Mouse (Mus musculus) stomach, embryonic 16.5 days (tissue): Measurements from ENCODE around the gene Kyat3. TPM values are rescaled to one million over a fixed set of nuclear protein-coding genes. Genes with fewer than 3 reads are reported as not detected.
"Not testable (repeated sequence)": the region's sequence is repeated elsewhere in the genome, so short reads cannot be mapped to it uniquely, and the experiment has no call there.

ENCODE experiments used
- ATAC-seq: fragments of 200-750 bp; cut with Nextera tagmentation; 2 replicates; pipeline ENCODE4 v1.8.0; 2017; ENCODE audit warnings: moderate number of reproducible peaks, moderate TSS enrichment; ENCODE audit not compliant: insufficient read depth, low FRiP score
- H3K27ac ChIP-seq: fragments of 300-500 bp; sonication (generic); 2 replicates; pipeline ENCODE4 v1.5.1; 2014; ENCODE audit warnings: low read length
- H3K27me3 ChIP-seq: fragments of 300-500 bp; sonication (generic); 2 replicates; pipeline ENCODE4 v1.6.1; 2014; ENCODE audit warnings: low read length, control low read depth, mixed read lengths; ENCODE audit not compliant: control insufficient read depth, insufficient read depth
- H3K36me3 ChIP-seq: fragments of 300-500 bp; sonication (generic); 2 replicates; pipeline ENCODE4 v1.6.1; 2014; ENCODE audit warnings: low read length; ENCODE audit not compliant: control insufficient read depth, insufficient read depth
- H3K4me1 ChIP-seq: fragments of 300-500 bp; sonication (generic); 2 replicates; pipeline ENCODE4 v1.6.1; 2014; ENCODE audit warnings: low read length, control low read depth, mixed read lengths; ENCODE audit not compliant: control insufficient read depth, insufficient read depth
- H3K4me2 ChIP-seq: fragments of 300-500 bp; sonication (generic); 2 replicates; pipeline ENCODE4 v1.6.1; 2014; ENCODE audit warnings: low read depth, low read length, mixed read lengths
- H3K4me3 ChIP-seq: fragments of 300-500 bp; sonication (generic); replicated peaks from 2 replicates; pipeline ENCODE4 v1.5.1; 2014; ENCODE audit warnings: mild to moderate bottlenecking, low read length
- H3K9ac ChIP-seq: fragments of 300-500 bp; sonication (generic); 2 replicates; pipeline ENCODE4 v1.6.1; 2014; ENCODE audit warnings: low read length
- H3K9me3 ChIP-seq: fragments of 300-500 bp; sonication (generic); replicated peaks from 2 replicates; pipeline ENCODE4 v1.6.1; 2016; ENCODE audit warnings: low read length, control low read depth; ENCODE audit not compliant: control insufficient read depth
- WGBS: fragments of 180-500 bp; shearing (Covaris S2); extraction: QIAGEN DNeasy Blood & Tissue Kit; methylation state at CpG from one replicate; pipeline ENCODE4 v1.1.7; 2014; 5-methylcytosine and 5-hydroxymethylcytosine counted together
- polyA plus RNA-seq: library from polyadenylated mRNA; unstranded; fragments of >200 nt; fragmentation: Nextera tagmentation; extraction: Ambion mirVana; gene quantifications from 2 replicates; pipeline ENCODE4 v1.2.1, GENCODE M21; 2015

The Kyat3 gene
- polyA plus RNA-seq, 1 experiment from 2014 or later = 17.4 TPM

DNA sequence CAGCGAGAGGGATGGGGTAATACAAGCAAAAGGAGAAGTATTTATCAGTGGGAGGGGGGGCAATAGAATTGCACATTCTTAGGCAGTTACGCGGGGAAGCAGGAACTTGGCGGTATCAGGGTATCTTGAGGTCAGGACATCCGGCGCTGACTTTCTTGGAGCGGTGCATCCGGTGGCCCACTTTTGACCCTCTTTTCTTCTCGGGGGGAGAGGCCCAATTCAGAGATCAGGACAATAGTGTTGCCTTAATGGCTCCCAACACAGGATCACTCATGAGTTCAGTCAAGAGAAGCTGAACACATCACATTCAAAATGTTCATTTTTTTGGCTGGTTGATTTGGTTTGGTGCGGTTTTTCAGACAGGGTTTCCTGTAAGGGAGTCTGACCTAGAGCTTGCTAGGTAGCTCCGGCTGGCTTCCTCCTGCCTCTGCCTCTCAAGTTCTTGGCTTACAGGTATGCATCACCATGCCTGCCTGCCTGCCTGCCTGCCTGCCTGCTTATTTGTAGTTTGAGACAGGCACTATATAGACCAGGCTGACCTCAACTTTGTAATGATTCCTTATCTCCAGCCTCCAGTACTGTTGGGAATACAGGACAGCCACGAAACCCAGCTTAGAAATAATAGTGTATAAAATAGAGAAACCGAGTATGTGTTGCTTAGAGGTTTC lies 7.5 kb downstream of the Kyat3 start:
- WGBS = 81% methylated on average over 13 of the region's 13 CpGs
- H3K36me3 ChIP-seq, H3K4me2 ChIP-seq, ATAC-seq, H3K27ac ChIP-seq, H3K9me3 ChIP-seq, H3K27me3 ChIP-seq, H3K4me1 ChIP-seq, H3K4me3 ChIP-seq, H3K9ac ChIP-seq: not testable (repeated sequence)

DNA sequence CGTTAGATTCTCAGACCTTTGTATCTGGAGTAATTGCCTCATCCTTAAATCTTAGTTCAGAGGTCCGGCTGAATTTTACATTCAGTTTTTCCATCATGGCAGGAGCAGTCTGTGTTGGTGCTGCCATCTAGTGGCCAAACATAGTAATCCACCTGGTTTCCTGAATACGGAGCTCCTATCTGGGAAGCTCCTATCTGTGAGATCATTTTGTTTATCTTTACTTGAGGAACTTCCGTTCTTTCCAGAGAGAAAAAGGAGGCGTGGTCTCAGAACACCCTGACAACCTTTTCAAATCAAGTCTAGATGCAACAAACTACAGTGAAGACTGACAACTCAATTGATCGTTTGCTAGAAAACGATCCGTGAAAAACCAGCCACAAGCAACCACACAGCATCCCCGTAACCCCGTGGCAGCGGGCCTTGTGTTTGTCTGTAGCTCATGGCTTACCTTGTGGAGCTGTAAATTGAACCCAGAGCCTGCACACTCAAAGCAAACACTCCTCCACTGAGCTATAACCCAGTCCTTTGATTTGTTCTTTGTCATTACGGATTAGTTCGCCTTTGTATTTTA lies 8.1 kb downstream of the Kyat3 start:
- WGBS = 42% methylated on average over 13 of the region's 13 CpGs
- no peak overlapping the region for H3K27ac ChIP-seq
- H3K36me3 ChIP-seq = no peaks in the 10 kb centered on the region
- H3K9me3 ChIP-seq = no peaks in the 10 kb centered on the region
- no peak overlapping the region for H3K4me2 ChIP-seq
- ATAC-seq = peak; percentile 24; the same call in 1 of the 2 replicates
- H3K9ac ChIP-seq = no peak overlapping the region
- no peaks in the 10 kb centered on the region for H3K4me1 ChIP-seq
- H3K27me3 ChIP-seq = no peaks in the 10 kb centered on the region
- no peak overlapping the region for H3K4me3 ChIP-seq

DNA sequence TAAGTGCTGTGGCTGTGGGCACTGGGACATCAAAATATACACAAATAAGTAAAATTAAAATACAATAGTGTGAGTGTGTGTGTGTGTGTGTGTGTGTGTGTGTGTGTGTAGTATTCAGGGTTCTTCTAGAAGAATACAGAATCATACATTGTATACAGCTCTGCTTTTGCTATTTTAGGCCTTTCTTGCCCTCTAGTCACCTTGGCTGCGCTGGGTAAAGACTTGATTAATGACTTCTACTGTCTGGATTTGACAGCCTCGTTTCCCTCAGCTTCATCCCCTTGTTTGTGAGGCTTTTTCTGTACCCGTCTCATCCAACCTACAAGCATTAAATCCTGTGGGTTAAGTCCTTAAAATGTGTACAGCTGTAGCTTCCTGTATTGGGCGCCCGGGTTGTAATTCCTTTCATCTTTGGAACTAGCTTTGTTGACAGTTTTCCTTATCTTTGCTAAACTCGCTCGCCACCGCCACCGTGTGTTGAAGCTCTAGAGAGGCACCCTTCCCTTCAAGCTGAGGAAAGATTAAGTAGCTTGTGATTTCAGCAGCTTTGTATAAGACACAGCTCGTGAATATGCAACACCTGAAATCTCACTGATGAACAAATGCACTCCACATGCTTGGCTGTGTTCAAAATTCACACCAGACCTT lies 9.6 kb downstream of the Kyat3 start:
- Histone ChIP-seq H3K9me3 (no peaks in the 10 kb centered on the region), H3K4me1 (no peaks in the 10 kb centered on the region), H3K36me3 (no peaks in the 10 kb centered on the region), H3K9ac (no peak overlapping the region), H3K27me3 (no peaks in the 10 kb centered on the region), H3K4me3 (no peak overlapping the region), H3K4me2 (0 out of 2 replicates have a peak overlapping the region, but pooled peaks have one; percentile 32), H3K27ac (no peak overlapping the region)
- 17% methylated on average over 10 of the region's 10 CpGs for WGBS
- no peak for ATAC-seq

DNA sequence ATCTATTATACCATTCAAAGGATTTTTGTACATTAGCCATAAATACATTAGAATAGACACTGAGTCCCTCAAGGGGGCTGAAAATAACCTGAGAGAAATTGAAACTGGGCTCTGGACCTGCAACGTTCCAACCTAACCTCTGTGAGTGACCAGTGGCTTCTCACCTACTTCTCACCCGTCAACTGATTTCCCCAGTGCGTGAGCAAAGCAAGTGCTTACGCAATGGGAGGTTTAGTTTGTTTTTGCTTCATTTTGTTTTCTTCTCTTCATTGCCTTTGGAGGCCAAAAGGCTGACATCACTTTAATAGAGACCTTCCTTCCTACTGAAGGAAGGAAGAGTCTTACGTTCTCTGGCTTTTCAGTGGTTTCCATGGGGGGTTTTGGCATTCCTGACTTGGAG lies 10.5 kb downstream of the Kyat3 start:
- Histone ChIP-seq H3K36me3 (no peaks in the 10 kb centered on the region), H3K4me3 (no peak overlapping the region), H3K9ac (no peak overlapping the region), H3K27me3 (no peaks in the 10 kb centered on the region), H3K9me3 (no peaks in the 10 kb centered on the region), H3K27ac (no peak overlapping the region), H3K4me1 (no peaks in the 10 kb centered on the region), H3K4me2 (no peak overlapping the region)
- 88% methylated on average over 5 of the region's 5 CpGs for WGBS
- no peak for ATAC-seq

DNA sequence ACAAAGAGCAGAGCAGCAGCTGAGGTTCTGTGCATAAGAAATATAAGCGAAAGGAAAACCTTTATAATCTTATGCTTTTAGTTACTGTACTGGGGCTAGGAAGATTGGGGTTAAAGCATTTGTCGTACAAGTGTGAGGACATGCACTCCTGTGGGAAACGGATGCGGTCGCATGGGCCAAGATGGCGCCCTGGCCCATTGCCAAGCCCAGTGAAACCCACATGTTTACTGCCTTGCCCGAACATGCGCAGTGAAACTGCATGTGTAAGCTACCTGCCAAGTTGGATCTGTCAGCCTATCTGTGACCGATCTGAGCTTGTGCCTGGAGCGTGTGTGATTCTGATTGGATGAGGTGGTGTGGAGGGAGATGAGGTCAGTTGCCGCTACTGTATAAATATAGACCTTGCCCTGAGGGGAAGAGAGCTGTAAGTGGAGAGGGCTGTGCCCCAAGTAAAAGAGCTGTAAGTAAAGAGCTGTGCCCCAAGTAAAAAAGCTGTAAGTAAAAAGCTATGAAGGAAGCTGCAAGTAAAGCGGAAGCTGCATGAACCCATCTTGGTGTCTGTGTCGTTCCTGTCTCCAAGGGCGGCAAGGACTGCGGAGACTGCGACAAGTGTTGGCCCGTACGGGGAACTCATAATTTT lies 11.7 kb downstream of the Kyat3 start:
- ATAC-seq, H3K4me2 ChIP-seq, H3K27ac ChIP-seq, H3K9ac ChIP-seq, H3K27me3 ChIP-seq, H3K4me1 ChIP-seq, H3K36me3 ChIP-seq, H3K9me3 ChIP-seq, H3K4me3 ChIP-seq: not testable (repeated sequence)
- 86% methylated on average over 18 of the region's 18 CpGs for WGBS

DNA sequence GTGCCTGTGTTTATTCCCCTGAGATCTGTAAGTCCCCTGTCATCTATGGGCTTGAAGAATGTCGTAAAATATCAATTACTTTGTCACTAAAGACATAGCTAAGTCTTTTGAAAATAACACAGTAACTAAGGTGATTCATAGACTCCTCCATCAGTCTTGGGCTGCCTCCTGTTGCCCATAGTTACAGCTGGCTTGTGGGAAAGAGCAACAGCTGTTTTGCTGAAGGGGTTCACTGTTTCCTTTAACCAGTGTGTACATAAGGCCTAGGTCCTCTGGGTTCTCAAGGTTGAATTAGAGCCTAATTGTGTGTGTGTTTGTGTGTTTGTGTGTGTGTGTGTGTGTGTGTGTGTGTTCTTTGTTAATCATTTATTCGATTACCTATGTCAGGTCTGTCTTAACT lies 24.6 kb downstream of the Kyat3 start:
- WGBS = 71% methylated on average over 2 of the region's 2 CpGs
- no peak overlapping the region for H3K4me3 ChIP-seq

DNA sequence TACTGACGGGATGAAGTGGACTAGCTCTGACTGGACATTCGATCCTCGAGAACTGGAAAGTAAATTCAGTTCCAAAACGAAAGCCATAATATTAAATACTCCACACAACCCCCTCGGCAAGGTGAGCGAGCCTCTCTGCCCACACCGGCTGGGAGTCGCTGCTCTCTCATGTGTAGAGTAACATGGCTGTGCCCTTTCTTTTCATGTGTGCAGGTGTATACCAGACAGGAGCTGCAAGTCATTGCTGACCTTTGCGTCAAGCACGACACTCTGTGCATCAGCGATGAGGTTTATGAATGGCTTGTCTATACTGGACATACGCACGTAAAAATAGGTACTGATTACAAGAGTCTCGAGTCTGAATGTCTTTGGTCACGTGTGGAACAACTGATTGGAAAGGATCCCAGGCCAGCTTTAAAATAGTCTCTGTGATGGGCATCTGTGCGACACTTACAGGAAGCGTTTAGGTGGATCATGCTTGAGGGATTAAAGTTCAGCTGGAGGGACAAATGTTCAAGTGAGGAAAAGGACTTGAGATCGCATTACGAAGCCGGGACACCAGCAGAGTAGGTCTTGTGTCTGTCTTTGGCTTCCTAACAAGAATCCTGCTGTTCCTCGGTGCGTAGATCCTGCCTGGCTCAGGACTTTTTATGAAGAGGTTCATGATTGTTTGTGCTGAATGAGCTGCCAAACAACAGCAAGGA lies 25.3 kb downstream of the Kyat3 start:
- ATAC-seq = no peak
- Histone ChIP-seq H3K36me3 (no peaks in the 10 kb centered on the region), H3K4me2 (no peak overlapping the region), H3K9ac (no peak overlapping the region), H3K4me3 (no peak overlapping the region), H3K9me3 (no peaks in the 10 kb centered on the region), H3K27me3 (no peaks in the 10 kb centered on the region), H3K4me1 (no peaks in the 10 kb centered on the region), H3K27ac (no peak overlapping the region)
- 85% methylated on average over 22 of the region's 22 CpGs for WGBS

More for the DNA sequence above, 24.6 kb downstream of the Kyat3 start:
- H3K4me1 ChIP-seq = no peaks in the 10 kb centered on the region
- no peak overlapping the region for H3K4me2 ChIP-seq
- H3K27me3 ChIP-seq = no peaks in the 10 kb centered on the region
- H3K9me3 ChIP-seq = no peaks in the 10 kb centered on the region
- no peaks in the 10 kb centered on the region for H3K36me3 ChIP-seq
- peak; percentile 75 for ATAC-seq
- no peak overlapping the region for H3K9ac ChIP-seq
- H3K27ac ChIP-seq = no peak overlapping the region

DNA sequence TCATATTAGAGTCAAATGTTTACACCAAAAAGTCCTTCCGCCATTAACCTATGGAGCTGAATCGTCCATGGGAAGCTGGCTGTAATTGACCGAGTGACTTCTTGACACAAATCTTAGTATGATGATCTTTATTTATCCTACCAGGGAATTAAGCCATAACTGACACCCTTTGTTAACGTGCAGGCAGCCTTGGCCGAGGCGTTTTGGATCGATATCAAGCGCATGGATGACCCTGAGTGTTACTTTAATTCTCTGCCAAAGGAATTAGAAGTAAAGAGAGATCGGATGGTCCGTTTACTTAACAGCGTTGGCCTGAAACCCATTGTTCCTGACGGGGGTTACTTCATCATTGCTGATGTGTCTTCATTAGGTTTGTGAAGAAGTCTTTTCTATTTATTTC lies 33.4 kb downstream of the Kyat3 start:
- no peak overlapping the region for H3K9ac ChIP-seq
- no peak overlapping the region for H3K27ac ChIP-seq
- no peaks in the 10 kb centered on the region for H3K27me3 ChIP-seq
- H3K36me3 ChIP-seq = no peaks in the 10 kb centered on the region
- ATAC-seq = no peak
- no peaks in the 10 kb centered on the region for H3K9me3 ChIP-seq
- WGBS = 51% methylated on average over 12 of the region's 12 CpGs
- no peak overlapping the region for H3K4me2 ChIP-seq
- H3K4me1 ChIP-seq = no peaks in the 10 kb centered on the region
- H3K4me3 ChIP-seq = no peak overlapping the region

DNA sequence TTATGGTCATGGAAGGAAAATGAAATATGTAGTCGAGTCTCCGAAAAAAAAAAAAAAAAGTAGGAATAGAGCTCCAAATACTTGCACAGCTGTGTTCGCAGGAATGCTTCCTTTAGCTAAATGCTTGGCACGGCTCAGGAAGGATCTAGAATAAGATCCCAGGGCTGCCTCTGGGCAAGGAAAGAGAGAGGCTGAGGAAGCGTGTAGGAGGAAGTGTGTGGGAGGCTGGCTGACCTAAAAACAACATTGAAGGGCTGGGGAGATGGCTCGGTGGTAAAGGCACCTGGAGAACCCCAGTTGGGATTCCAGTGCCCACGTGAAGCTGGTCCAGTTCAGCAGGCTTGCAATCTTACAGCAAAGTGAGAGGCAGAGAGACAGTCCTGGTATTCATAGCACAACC lies 40.0 kb downstream of the Kyat3 start:
- Histone ChIP-seq H3K9me3 (no peaks in the 10 kb centered on the region), H3K36me3 (no peaks in the 10 kb centered on the region), H3K4me2 (no peak overlapping the region), H3K4me1 (no peaks in the 10 kb centered on the region), H3K27ac (no peak overlapping the region), H3K4me3 (no peak overlapping the region), H3K27me3 (no peaks in the 10 kb centered on the region), H3K9ac (no peak overlapping the region)
- 63% methylated on average over 7 of the region's 7 CpGs for WGBS
- no peak for ATAC-seq
